Mouse (Mus musculus): ENCODE measurements at regions not wholly inside any gene's neighbourhood (a gene's known extent, or its start where the extent isn't known, plus 50 kb on each side); places are given as distances from the start of the nearest gene placed in this dataset.

- Histone ChIP-seq H3K27me3 (ENCODE audit: control insufficient read depth, insufficient read depth, low read length) (no peaks in the 10 kb centered on the region), H3K4me2 (replicated peaks; ENCODE audit: low read depth, low read length, severe bottlenecking) (no peak overlapping the region), H3K4me3 (replicated peaks; ENCODE audit: low read length) (no peak overlapping the region), H3K4me1 (ENCODE audit: control insufficient read depth, insufficient read depth, low read length) (no peaks in the 10 kb centered on the region), H3K9ac (ENCODE audit: low read depth, low read length, severe bottlenecking) (no peak overlapping the region), H3K9me3 (ENCODE audit: control insufficient read depth, low read length) (no peaks in the 10 kb centered on the region), H3K27ac (replicated peaks; ENCODE audit: low read depth, low read length) (no peak overlapping the region), H3K36me3 (ENCODE audit: control insufficient read depth, insufficient read depth, low read length) (no peaks in the 10 kb centered on the region)
- 78% methylated on average over 3 of the region's 3 CpGs for WGBS
- DNase-seq (ENCODE audit: low spot score), result no peak
- ATAC-seq (ENCODE audit: low FRiP score, low read depth), result no peak
- no peak for TF ChIP-seq POLR2A (IDR thresholded peaks at IDR 0.05; ENCODE audit: borderline replicate concordance, extremely low read depth, insufficient read depth, insufficient read length)
These were observed 115.8 kb upstream of the Rcn1 start for GRCm38 (mm10) chr2:105514881-105515280.

- TF ChIP-seq POLR2A (IDR thresholded peaks at IDR 0.05; ENCODE audit: borderline replicate concordance, extremely low read depth, insufficient read depth, insufficient read length), result no peak
- no peak overlapping the region for H3K4me3 ChIP-seq (replicated peaks; ENCODE audit: low read length)
- DNase-seq (ENCODE audit: low spot score) (no peak), ATAC-seq (ENCODE audit: low FRiP score, low read depth) (no peak)
- no peaks in the 10 kb centered on the region for H3K27me3 ChIP-seq (ENCODE audit: control insufficient read depth, insufficient read depth, low read length)
- H3K36me3 ChIP-seq (ENCODE audit: control insufficient read depth, insufficient read depth, low read length), result no peaks in the 10 kb centered on the region
- no peaks in the 10 kb centered on the region for H3K9me3 ChIP-seq (ENCODE audit: control insufficient read depth, low read length)
- H3K4me2 ChIP-seq (replicated peaks; ENCODE audit: low read depth, low read length, severe bottlenecking), result no peak overlapping the region
- WGBS, result 94% methylated on average over 3 of the region's 3 CpGs
- H3K9ac ChIP-seq (ENCODE audit: low read depth, low read length, severe bottlenecking), result no peak overlapping the region
- no peaks in the 10 kb centered on the region for H3K4me1 ChIP-seq (ENCODE audit: control insufficient read depth, insufficient read depth, low read length)
- no peak overlapping the region for H3K27ac ChIP-seq (replicated peaks; ENCODE audit: low read depth, low read length)
These were observed 116.2 kb upstream of the Rcn1 start for GRCm38 (mm10) chr2:105515326-105515725.

- Histone ChIP-seq H3K27me3 (ENCODE audit: control insufficient read depth, insufficient read depth, low read length) (no peaks in the 10 kb centered on the region), H3K4me3 (replicated peaks; ENCODE audit: low read length) (no peak overlapping the region), H3K4me2 (replicated peaks; ENCODE audit: low read depth, low read length, severe bottlenecking) (no peak overlapping the region), H3K4me1 (ENCODE audit: control insufficient read depth, insufficient read depth, low read length) (no peaks in the 10 kb centered on the region), H3K27ac (replicated peaks; ENCODE audit: low read depth, low read length) (no peak overlapping the region), H3K36me3 (ENCODE audit: control insufficient read depth, insufficient read depth, low read length) (no peaks in the 10 kb centered on the region), H3K9ac (ENCODE audit: low read depth, low read length, severe bottlenecking) (no peak overlapping the region), H3K9me3 (ENCODE audit: control insufficient read depth, low read length) (no peaks in the 10 kb centered on the region)
- no peak for ATAC-seq (ENCODE audit: low FRiP score, low read depth)
- no peak for DNase-seq (ENCODE audit: low spot score)
- WGBS, result 65% methylated on average over 6 of the region's 6 CpGs
- TF ChIP-seq POLR2A (IDR thresholded peaks at IDR 0.05; ENCODE audit: borderline replicate concordance, extremely low read depth, insufficient read depth, insufficient read length), result no peak
These were observed 117.4 kb upstream of the Rcn1 start for GRCm38 (mm10) chr2:105516267-105517133.

- H3K27ac ChIP-seq (replicated peaks; ENCODE audit: low read depth, low read length), result no peak overlapping the region
- H3K4me2 ChIP-seq (replicated peaks; ENCODE audit: low read depth, low read length, severe bottlenecking), result no peak overlapping the region
- H3K4me3 ChIP-seq (replicated peaks; ENCODE audit: low read length), result no peak overlapping the region
- no peaks in the 10 kb centered on the region for H3K27me3 ChIP-seq (ENCODE audit: control insufficient read depth, insufficient read depth, low read length)
- H3K36me3 ChIP-seq (ENCODE audit: control insufficient read depth, insufficient read depth, low read length), result no peaks in the 10 kb centered on the region
- ATAC-seq (ENCODE audit: low FRiP score, low read depth) (no peak), DNase-seq (ENCODE audit: low spot score) (no peak)
- no peaks in the 10 kb centered on the region for H3K4me1 ChIP-seq (ENCODE audit: control insufficient read depth, insufficient read depth, low read length)
- WGBS, result 11% methylated on average over 4 of the region's 4 CpGs
- TF ChIP-seq POLR2A (IDR thresholded peaks at IDR 0.05; ENCODE audit: borderline replicate concordance, extremely low read depth, insufficient read depth, insufficient read length), result no peak
- H3K9ac ChIP-seq (ENCODE audit: low read depth, low read length, severe bottlenecking), result no peak overlapping the region
- H3K9me3 ChIP-seq (ENCODE audit: control insufficient read depth, low read length), result no peaks in the 10 kb centered on the region
These were observed 122.7 kb upstream of the Rcn1 start for GRCm38 (mm10) chr2:105521841-105522240.

GRCm38 (mm10) chr2:105523297-105523802, 124.2 kb upstream of the Rcn1 start:
- H3K4me1 ChIP-seq (ENCODE audit: control insufficient read depth, insufficient read depth, low read length), result no peaks in the 10 kb centered on the region
- no peak for TF ChIP-seq POLR2A (IDR thresholded peaks at IDR 0.05; ENCODE audit: borderline replicate concordance, extremely low read depth, insufficient read depth, insufficient read length)
- no peaks in the 10 kb centered on the region for H3K36me3 ChIP-seq (ENCODE audit: control insufficient read depth, insufficient read depth, low read length)
- no peak overlapping the region for H3K9ac ChIP-seq (ENCODE audit: low read depth, low read length, severe bottlenecking)
- H3K9me3 ChIP-seq (ENCODE audit: control insufficient read depth, low read length), result no peaks in the 10 kb centered on the region
- ATAC-seq (ENCODE audit: low FRiP score, low read depth), result no peak
- H3K4me2 ChIP-seq (replicated peaks; ENCODE audit: low read depth, low read length, severe bottlenecking), result no peak overlapping the region
- 6% methylated on average over 5 of the region's 5 CpGs for WGBS
- no peak overlapping the region for H3K4me3 ChIP-seq (replicated peaks; ENCODE audit: low read length)
- DNase-seq (ENCODE audit: low spot score), result peak; percentile 20
- H3K27ac ChIP-seq (replicated peaks; ENCODE audit: low read depth, low read length), result no peak overlapping the region
- no peaks in the 10 kb centered on the region for H3K27me3 ChIP-seq (ENCODE audit: control insufficient read depth, insufficient read depth, low read length)

All from limb, embryonic 14.5 days (tissue).